Mouse (Mus musculus) bone marrow macrophage, adult 2 months (primary cell): ENCODE measurements around the gene Olfr1532-ps1. TPM values are rescaled to one million over a fixed set of nuclear protein-coding genes. Genes with fewer than 3 reads are reported as not detected.
"Not testable (repeated sequence)": the region's sequence is repeated elsewhere in the genome, so short reads cannot be mapped to it uniquely, and the experiment has no call there.

ENCODE experiments used
- H3K27ac ChIP-seq: 2 replicates; pipeline ENCODE4 v1.5.1; 2012; ENCODE audit warnings: low read depth, low read length; ENCODE audit not compliant: insufficient read depth
- H3K4me1 ChIP-seq: 2 replicates; pipeline ENCODE4 v1.6.1; 2012; ENCODE audit warnings: low read length; ENCODE audit not compliant: control insufficient read depth, insufficient read depth
- H3K4me3 ChIP-seq: 2 replicates; pipeline ENCODE4 v1.5.1; 2012; ENCODE audit warnings: mild to moderate bottlenecking, low read length, moderate library complexity; ENCODE audit not compliant: insufficient read depth
- CTCF ChIP-seq: IDR thresholded peaks from 2 replicates; pipeline ENCODE4 v1.5.1; 2012; ENCODE audit warnings: low read depth, mild to moderate bottlenecking, low read length, moderate library complexity
- POLR2A ChIP-seq: IDR thresholded peaks from 2 replicates; pipeline ENCODE4 v1.6.1; 2012; ENCODE audit warnings: mild to moderate bottlenecking, low read depth, low read length, borderline replicate concordance
- polyA plus RNA-seq: library from polyadenylated mRNA; stranded (reverse); fragments of >200 nt; gene quantifications from 2 replicates; pipeline ENCODE4 v1.2.4, GENCODE M21; 2012; ENCODE audit not compliant: missing spikeins, insufficient read depth, insufficient read length

Olfr1532-ps1 gene
- not detected in 2 replicates for polyA plus RNA-seq

GRCm38 (mm10) chr7:106907676-106908075 is at the start of gene Olfr1532-ps1:
TSS of gene Olfr1532-ps1 (plus strand) at chr7:106908001.
- Histone ChIP-seq H3K4me3 (no peak within 1 kb of the TSS), H3K4me1 (no peaks in the 10 kb centered on the region)
- no peak for TF ChIP-seq CTCF
- no peak for TF ChIP-seq POLR2A

GRCm38 (mm10) chr7:106862885-106863284 is 44.9 kb upstream of the Olfr1532-ps1 start, which contains the start of gene Olfr704:
TSS of gene Olfr704 (plus strand) at chr7:106863185.
- no peaks in the 10 kb centered on the region for H3K4me1 ChIP-seq
- H3K27ac ChIP-seq = no peak within 1 kb of the TSS
- no peak within 1 kb of the TSS for H3K4me3 ChIP-seq
- TF ChIP-seq POLR2A (no peak), CTCF (no peak)

More at GRCm38 (mm10) chr7:106907676-106908075, at the start of gene Olfr1532-ps1:
- H3K27ac ChIP-seq = no peak within 1 kb of the TSS

GRCm38 (mm10) chr7:106876791-106877190 is 31.0 kb upstream of the Olfr1532-ps1 start, which contains the start of gene Olfr705:
TSS of gene Olfr705 (minus strand) at chr7:106876891.
- Histone ChIP-seq H3K4me3 (no peak within 1 kb of the TSS), H3K27ac (no peak within 1 kb of the TSS), H3K4me1 (no peaks in the 10 kb centered on the region)
- no peak for TF ChIP-seq POLR2A
- TF ChIP-seq CTCF = no peak

- H3K27ac ChIP-seq = no peak within 1 kb of the TSS
- no peak for TF ChIP-seq POLR2A
- TF ChIP-seq CTCF = no peak
- H3K4me1 ChIP-seq = no peaks in the 10 kb centered on the region
- H3K4me3 ChIP-seq = no peak within 1 kb of the TSS
Measured at GRCm38 (mm10) chr7:106888062-106888461, 19.7 kb upstream of the Olfr1532-ps1 start, which contains the start of gene Olfr706. TSS of gene Olfr706 (minus strand) at chr7:106888162.

- H3K4me1 ChIP-seq, H3K27ac ChIP-seq: not testable (repeated sequence)
Measured at GRCm38 (mm10) chr7:106901141-106901540, 6.7 kb upstream of the Olfr1532-ps1 start, which contains the start of gene Olfr707. TSS of gene Olfr707 (minus strand) at chr7:106901241.

GRCm38 (mm10) chr7:106920961-106921360 is 13.2 kb downstream of the Olfr1532-ps1 start:
- not testable (repeated sequence) for H3K4me1 ChIP-seq, H3K4me3 ChIP-seq, H3K27ac ChIP-seq

More at GRCm38 (mm10) chr7:106901141-106901540, 6.7 kb upstream of the Olfr1532-ps1 start, which contains the start of gene Olfr707:
- H3K4me3 ChIP-seq = not testable (repeated sequence)

- Histone ChIP-seq H3K27ac (no peak within 1 kb of the TSS), H3K4me1 (no peaks in the 10 kb centered on the region), H3K4me3 (no peak within 1 kb of the TSS)
- TF ChIP-seq POLR2A = no peak
- TF ChIP-seq CTCF = no peak
Measured at GRCm38 (mm10) chr7:106932119-106932518, 24.3 kb downstream of the Olfr1532-ps1 start, which contains the start of gene Olfr709-ps1. TSS of gene Olfr709-ps1 (minus strand) at chr7:106932219.

GRCm38 (mm10) chr7:106948212-106948611 is 40.4 kb downstream of the Olfr1532-ps1 start, which contains the start of gene Olfr710:
TSS of gene Olfr710 (minus strand) at chr7:106948312.
- Histone ChIP-seq H3K4me1 (no peaks in the 10 kb centered on the region), H3K27ac (no peak within 1 kb of the TSS), H3K4me3 (no peak within 1 kb of the TSS)
- TF ChIP-seq CTCF (no peak), POLR2A (no peak)

GRCm38 (mm10) chr7:106963837-106964236 is 56.0 kb downstream of the Olfr1532-ps1 start, which contains the start of gene Olfr6:
TSS of gene Olfr6 (minus strand) at chr7:106963937.
- H3K27ac ChIP-seq = no peak within 1 kb of the TSS
- no peak within 1 kb of the TSS for H3K4me3 ChIP-seq
- H3K4me1 ChIP-seq = no peaks in the 10 kb centered on the region
- TF ChIP-seq POLR2A (no peak), CTCF (no peak)

Other genes starting within 250 kb of the Olfr1532-ps1 start
- not detected in 2 replicates for gene Olfr693, start 227.4 kb upstream of the Olfr1532-ps1 start, polyA plus RNA-seq
- gene Olfr694, start 216.2 kb upstream of the Olfr1532-ps1 start, polyA plus RNA-seq = not detected in 2 replicates
- gene Olfr695, start 191.6 kb upstream of the Olfr1532-ps1 start, polyA plus RNA-seq = not detected in 2 replicates
- gene Olfr697, start 165.6 kb upstream of the Olfr1532-ps1 start, polyA plus RNA-seq = not detected in 2 replicates
- gene Olfr698, start 152.6 kb upstream of the Olfr1532-ps1 start, polyA plus RNA-seq = not detected in 2 replicates
- gene Olfr699, start 114.8 kb upstream of the Olfr1532-ps1 start, polyA plus RNA-seq = not detected in 2 replicates
- gene Olfr700, start 99.2 kb upstream of the Olfr1532-ps1 start, polyA plus RNA-seq = not detected in 2 replicates
- gene Olfr701, start 93.9 kb upstream of the Olfr1532-ps1 start, polyA plus RNA-seq = not detected in 2 replicates
- gene Olfr702, start 74.1 kb upstream of the Olfr1532-ps1 start, polyA plus RNA-seq = not detected in 2 replicates
- not detected in 2 replicates for gene Olfr703, start 64.6 kb upstream of the Olfr1532-ps1 start, polyA plus RNA-seq
- gene Olfr704, start 44.8 kb upstream of the Olfr1532-ps1 start, polyA plus RNA-seq = not detected in 2 replicates
- gene Olfr705, start 31.1 kb upstream of the Olfr1532-ps1 start, polyA plus RNA-seq = not detected in 2 replicates
- gene Olfr706, start 19.8 kb upstream of the Olfr1532-ps1 start, polyA plus RNA-seq = not detected in 2 replicates
- gene Olfr707, start 6.8 kb upstream of the Olfr1532-ps1 start, polyA plus RNA-seq = not detected in 2 replicates
- gene Olfr709-ps1, start 24.2 kb downstream of the Olfr1532-ps1 start, polyA plus RNA-seq = 0.23 TPM in 1 of 2 replicates, not detected in the other
- gene Olfr710, start 40.3 kb downstream of the Olfr1532-ps1 start, polyA plus RNA-seq = not detected in 2 replicates
- gene Olfr6, start 55.9 kb downstream of the Olfr1532-ps1 start, polyA plus RNA-seq = not detected in 2 replicates
- gene Olfr711, start 67.5 kb downstream of the Olfr1532-ps1 start, polyA plus RNA-seq = not detected in 2 replicates
- gene Olfr2, start 98.1 kb downstream of the Olfr1532-ps1 start, polyA plus RNA-seq = 0.13 TPM in 1 of 2 replicates, not detected in the other
- gene Olfr713, start 123.2 kb downstream of the Olfr1532-ps1 start, polyA plus RNA-seq = not detected in 2 replicates
- gene Olfr714, start 163.0 kb downstream of the Olfr1532-ps1 start, polyA plus RNA-seq = not detected in 2 replicates
- gene Olfr17, start 185.2 kb downstream of the Olfr1532-ps1 start, polyA plus RNA-seq = not detected in 2 replicates
- gene Olfr715b, start 202.4 kb downstream of the Olfr1532-ps1 start, polyA plus RNA-seq = 0.20 TPM in 1 of 2 replicates, not detected in the other
- not detected in 2 replicates for gene Olfr715, start 223.1 kb downstream of the Olfr1532-ps1 start, polyA plus RNA-seq
- not detected in 2 replicates for gene Olfr716, start 230.3 kb downstream of the Olfr1532-ps1 start, polyA plus RNA-seq